Mouse (Mus musculus): Measurements from ENCODE around the gene Lama4.

DNA sequence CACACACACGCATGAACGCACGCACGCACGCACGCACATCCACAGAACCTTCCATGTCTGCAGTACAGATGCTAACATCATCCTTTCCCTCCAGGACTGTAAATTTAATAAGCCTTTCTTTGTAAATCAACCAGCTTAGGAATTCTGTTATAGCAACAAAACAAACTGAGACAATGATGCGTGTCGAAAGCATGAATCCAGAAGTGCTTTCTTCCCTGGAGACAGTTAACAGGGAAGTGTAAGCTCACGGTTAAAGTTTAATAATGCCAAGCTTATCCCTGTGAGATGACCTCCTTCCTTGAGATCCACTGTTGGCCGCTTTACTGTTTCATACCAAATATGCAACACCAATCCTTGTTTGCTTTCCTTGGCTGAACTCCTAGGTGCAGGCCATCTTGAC, 133.4 kb downstream of the Lama4 start:
- TF ChIP-seq CTCF (conservative IDR thresholded peaks at IDR 0.05; ENCODE audit: low read length) (no peak), POU5F1 (IDR thresholded peaks at IDR 0.05; ENCODE audit: borderline replicate concordance, low read length) (no peak), NANOG (IDR thresholded peaks at IDR 0.05; ENCODE audit: borderline replicate concordance, low read length) (no peak)
